Mouse (Mus musculus) bone marrow macrophage, adult 2 months (primary cell): ENCODE measurements around the gene Tmem151b.

ENCODE experiments used
- CTCF ChIP-seq: IDR thresholded peaks from 2 replicates; pipeline ENCODE4 v1.5.1; 2012; ENCODE audit warnings: low read depth, mild to moderate bottlenecking, low read length, moderate library complexity
- POLR2A ChIP-seq: IDR thresholded peaks from 2 replicates; pipeline ENCODE4 v1.6.1; 2012; ENCODE audit warnings: mild to moderate bottlenecking, low read depth, low read length, borderline replicate concordance

DNA sequence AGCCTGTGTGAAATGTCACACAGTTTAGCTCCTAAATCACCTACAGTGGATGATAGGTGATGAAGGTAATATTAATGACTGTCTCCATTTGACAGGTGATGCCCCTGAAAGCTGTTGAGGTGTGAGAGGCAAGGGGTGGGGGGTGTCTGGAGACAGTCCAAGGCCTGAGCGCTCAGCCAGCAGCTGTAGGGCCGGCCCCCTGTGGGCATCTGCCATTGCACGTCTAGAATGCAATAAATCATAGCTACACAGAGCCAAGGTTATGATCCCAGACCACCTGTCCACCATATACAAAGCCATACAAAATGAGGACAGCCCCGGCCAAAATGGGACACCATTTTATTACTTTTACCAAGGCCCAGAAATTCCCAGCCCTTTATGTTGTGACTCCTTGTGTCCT lies 24.5 kb downstream of the Tmem151b start:
- TF ChIP-seq CTCF, result no peak
- no peak for TF ChIP-seq POLR2A
